Mouse (Mus musculus): ENCODE results near the gene Ank3. TPM values are rescaled to one million over a fixed set of nuclear protein-coding genes. Genes with fewer than 3 reads are reported as not detected.
A peak's percentile ranks its signal among the peaks of the same experiment; 100 is the strongest.

Gene Ank3
- polyA plus RNA-seq, 1 experiment from 2014 or later = 76.6 TPM

DNA sequence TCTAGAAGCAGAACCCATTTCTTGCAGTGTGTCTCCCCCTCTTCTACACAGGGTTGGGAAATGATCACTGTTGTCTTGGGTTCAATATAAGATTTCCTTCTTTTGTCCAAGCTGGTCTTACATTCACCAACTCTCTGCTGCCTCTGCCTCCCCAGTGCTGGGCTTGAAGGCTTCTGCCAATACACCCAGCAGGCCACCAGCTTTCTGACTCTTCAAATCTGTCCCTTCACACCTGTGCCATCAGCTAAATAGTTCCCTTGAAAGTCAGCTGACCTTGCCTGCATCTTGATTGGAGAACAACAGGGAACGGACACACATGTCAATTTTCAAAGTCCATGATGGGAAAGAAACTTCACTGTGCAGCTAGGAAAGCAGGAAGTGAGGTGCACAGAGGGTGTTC is 300.1 kb downstream of the Ank3 start:
- Histone ChIP-seq H3K9me3 (no peaks in the 10 kb centered on the region), H3K27me3 (no peaks in the 10 kb centered on the region), H3K27ac (replicated peaks) (no peak overlapping the region), H3K4me1 (replicated peaks) (peaks cover 21% of the 10 kb centered on the region), H3K36me3 (no peaks in the 10 kb centered on the region), H3K4me2 (no peak overlapping the region), H3K9ac (no peak overlapping the region), H3K4me3 (no peak overlapping the region)
- WGBS = 64% methylated on average over 1 of the region's 1 CpGs
- no peak for ATAC-seq (ENCODE audit: low FRiP score, low read depth)

DNA sequence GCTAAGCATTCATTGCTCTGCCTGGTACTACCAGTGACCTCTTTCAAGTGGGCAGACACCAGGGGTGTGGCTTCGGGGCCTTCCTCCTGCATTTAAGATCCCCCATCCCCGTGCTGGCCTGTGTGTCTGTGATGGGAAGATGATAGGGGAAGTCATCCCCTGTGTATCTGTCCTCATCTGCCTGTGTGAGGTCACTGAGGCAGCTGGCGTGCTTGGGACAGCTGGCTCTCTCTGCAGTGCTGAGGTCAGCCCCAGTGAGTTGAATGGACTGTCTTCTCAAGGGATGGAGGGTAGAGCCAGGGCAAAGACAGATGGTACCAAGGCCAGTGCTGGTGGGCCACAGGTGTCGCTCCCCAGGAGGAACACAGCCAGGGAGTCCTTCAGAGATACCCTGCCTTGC is 302.7 kb downstream of the Ank3 start:
- peak; percentile 24; the same call in 1 of the 2 replicates for ATAC-seq (ENCODE audit: low FRiP score, low read depth)
- no peaks in the 10 kb centered on the region for H3K27me3 ChIP-seq
- no peaks in the 10 kb centered on the region for H3K9me3 ChIP-seq
- H3K4me1 ChIP-seq (replicated peaks) = peaks cover 31% of the 10 kb centered on the region
- H3K27ac ChIP-seq (replicated peaks) = no peak overlapping the region
- no peak overlapping the region for H3K4me3 ChIP-seq
- no peak overlapping the region for H3K9ac ChIP-seq
- 32% methylated on average over 4 of the region's 4 CpGs for WGBS
- H3K36me3 ChIP-seq = no peaks in the 10 kb centered on the region
- H3K4me2 ChIP-seq = no peak overlapping the region

DNA sequence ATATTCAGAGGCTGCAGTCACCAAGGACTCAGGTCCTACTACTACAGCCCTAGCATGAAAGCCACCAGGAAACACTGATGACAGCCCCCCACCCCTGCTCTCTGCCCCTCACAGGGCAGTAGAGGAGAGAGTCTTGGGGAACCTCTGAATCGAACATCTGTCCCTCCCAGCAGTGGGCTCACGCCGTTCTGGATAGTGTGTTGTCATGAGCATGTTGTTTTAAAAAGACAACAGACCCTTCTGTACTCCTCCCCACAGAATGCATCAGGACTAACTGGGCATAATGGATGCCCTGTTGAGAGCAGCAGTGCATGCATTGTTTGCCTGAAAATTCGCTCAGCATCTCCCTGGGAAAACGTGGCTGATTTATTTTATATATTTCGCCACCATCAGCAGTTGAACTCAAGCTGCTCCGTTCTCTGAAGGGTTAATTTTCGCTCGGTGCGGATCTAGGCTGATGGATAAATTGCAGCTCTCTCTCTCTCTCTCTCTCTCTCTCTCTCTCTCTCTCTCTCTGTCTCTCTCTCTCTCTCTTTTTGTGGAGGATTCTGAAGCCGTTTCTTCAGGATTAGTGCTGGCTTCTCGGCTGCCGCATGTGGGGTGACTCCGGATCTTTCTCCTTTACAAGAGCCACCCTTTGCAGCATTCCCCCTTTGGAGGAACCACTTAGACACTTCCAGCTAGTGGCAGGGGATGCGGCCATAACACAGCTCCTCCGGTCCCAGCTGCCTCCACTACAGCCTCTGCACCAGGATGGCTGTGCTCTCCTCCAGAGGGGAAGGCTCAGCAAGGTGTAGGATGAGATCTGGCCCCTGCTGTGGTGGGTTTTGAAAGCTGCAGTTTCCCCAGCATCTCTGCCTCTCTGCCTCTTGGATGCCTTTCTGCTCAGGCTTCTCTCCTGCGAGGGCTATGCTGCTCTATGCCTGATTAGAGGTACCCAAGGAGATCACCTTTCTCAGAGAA is 307.5 kb downstream of the Ank3 start:
- Histone ChIP-seq H3K9ac (peak overlapping the region; percentile 62), H3K4me2 (peak overlapping the region; percentile 76), H3K4me1 (replicated peaks) (peaks cover 74% of the 10 kb centered on the region), H3K36me3 (no peaks in the 10 kb centered on the region), H3K4me3 (peak overlapping the region; percentile 44), H3K9me3 (no peaks in the 10 kb centered on the region), H3K27ac (replicated peaks) (peak overlapping the region; percentile 93), H3K27me3 (no peaks in the 10 kb centered on the region)
- WGBS = 2% methylated on average over 17 of the region's 17 CpGs
- ATAC-seq (ENCODE audit: low FRiP score, low read depth) = peak; percentile 70

DNA sequence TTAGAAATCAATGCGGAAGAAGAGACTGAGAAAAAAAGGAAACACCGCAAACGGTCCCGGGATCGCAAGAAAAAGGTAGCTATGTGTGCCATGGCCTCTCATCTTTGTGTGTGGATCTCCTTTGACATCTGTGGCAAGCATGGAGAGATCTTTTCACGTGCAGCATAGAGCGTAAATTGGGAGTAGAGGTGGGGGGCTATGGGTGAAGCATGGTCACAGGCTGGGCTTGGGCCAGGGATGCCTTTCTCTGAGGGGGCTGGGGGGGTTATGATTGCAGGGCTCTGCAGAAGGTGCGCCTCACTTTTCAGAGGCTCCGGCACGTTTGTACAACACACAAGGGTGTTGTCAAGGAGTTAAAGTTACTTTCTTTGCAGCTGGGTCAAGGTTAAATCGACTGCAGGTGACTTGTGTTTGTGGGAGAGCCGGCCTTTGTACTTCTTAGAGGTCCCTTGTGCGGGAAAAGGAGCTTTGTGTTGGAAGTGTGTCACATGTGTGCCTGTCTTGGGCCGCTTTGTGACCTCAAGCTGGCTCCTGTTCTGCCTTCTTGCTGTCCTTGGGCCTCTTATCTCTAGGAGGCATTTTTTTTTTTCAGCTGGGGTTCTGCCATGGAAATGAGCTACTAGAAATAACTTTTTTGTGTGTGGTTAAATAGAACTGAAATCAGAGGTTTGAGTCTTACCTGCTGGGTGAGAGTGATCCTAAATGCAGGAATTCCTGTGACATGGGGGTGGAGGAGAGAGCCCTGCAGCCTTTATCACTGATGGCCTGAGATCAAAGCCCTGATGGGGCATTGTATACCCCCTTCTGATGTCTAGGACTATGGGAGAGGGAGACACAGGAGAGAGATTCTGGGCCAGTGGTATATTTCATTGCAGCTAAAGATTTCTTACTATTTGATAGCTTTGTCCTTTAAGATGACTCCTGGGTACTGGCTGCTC is 308.5 kb downstream of the Ank3 start:
- H3K4me2 ChIP-seq = peak overlapping the region; percentile 76
- peak overlapping the region; percentile 44 for H3K4me3 ChIP-seq
- no peak for ATAC-seq (ENCODE audit: low FRiP score, low read depth)

DNA sequence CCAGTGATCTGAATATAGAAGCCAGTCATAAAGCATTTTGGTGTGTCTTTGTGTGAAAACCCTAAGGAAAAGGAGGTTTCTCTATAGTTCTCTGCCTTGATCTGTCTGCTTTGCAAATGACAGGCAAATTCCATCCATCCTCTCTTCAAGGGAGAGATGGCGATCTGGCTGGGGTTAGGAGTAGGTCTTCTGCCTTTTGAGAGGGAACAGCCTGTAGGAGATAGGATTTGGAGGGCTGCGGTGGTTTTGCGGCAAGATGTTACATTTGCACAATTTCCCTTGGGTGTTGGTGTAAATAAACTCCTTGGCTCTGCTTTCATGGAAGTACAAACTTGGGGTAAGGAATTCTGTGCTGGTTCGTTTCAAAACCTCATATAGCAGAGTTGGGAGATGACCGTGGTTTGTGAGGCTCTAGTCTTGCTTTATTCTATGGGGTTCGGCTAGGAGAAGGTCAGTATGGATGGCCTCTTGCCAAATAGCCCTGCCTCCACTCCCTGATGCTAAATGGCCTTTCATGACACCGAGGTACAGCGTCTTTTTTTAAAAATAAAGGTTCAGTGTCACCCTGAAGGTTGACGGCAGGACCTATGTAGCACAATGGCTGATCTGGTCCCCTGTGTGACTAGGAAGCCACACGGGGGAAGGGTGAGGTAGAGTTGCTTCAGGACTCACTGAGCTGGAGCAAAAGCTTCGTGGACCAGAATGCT is 309.4 kb downstream of the Ank3 start:
- H3K4me1 ChIP-seq (replicated peaks) = peaks cover 78% of the 10 kb centered on the region
- no peaks in the 10 kb centered on the region for H3K9me3 ChIP-seq
- H3K4me2 ChIP-seq = peak overlapping the region; percentile 76
- H3K27me3 ChIP-seq = no peaks in the 10 kb centered on the region
- H3K27ac ChIP-seq (replicated peaks) = peak overlapping the region; percentile 93
- peak overlapping the region; percentile 62 for H3K9ac ChIP-seq
- no peaks in the 10 kb centered on the region for H3K36me3 ChIP-seq
- WGBS = 45% methylated on average over 11 of the region's 11 CpGs
- ATAC-seq (ENCODE audit: low FRiP score, low read depth) = no peak
- peak overlapping the region; percentile 44 for H3K4me3 ChIP-seq

More for the DNA sequence above, 308.5 kb downstream of the Ank3 start:
- Histone ChIP-seq H3K9me3 (no peaks in the 10 kb centered on the region), H3K27me3 (no peaks in the 10 kb centered on the region), H3K36me3 (no peaks in the 10 kb centered on the region), H3K4me1 (replicated peaks) (peaks cover 75% of the 10 kb centered on the region), H3K9ac (peak overlapping the region; percentile 62), H3K27ac (replicated peaks) (peak overlapping the region; percentile 93)
- 15% methylated on average over 14 of the region's 14 CpGs for WGBS

DNA sequence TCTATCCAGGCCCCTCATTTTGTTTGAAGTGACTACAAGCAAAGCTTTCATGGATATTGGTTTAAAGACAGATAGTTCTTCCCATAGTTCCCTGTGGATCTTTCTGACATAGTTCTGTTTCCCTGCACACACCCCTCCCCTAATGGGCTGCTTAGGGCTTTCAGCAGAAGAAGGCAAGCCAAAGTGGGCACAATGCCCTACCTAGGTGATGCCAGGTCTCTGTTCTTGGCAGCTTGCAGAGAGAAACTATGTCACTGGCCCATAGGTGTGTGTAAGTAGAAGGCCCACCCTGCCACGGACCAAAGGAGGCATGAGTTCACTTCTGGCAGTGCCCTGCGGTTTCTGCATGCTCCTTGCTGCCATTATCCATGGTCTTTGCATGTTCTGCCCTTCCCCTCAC is 311.1 kb downstream of the Ank3 start:
- Histone ChIP-seq H3K27me3 (no peaks in the 10 kb centered on the region), H3K27ac (replicated peaks) (no peak overlapping the region)
- 87% methylated on average over 2 of the region's 2 CpGs for WGBS

DNA sequence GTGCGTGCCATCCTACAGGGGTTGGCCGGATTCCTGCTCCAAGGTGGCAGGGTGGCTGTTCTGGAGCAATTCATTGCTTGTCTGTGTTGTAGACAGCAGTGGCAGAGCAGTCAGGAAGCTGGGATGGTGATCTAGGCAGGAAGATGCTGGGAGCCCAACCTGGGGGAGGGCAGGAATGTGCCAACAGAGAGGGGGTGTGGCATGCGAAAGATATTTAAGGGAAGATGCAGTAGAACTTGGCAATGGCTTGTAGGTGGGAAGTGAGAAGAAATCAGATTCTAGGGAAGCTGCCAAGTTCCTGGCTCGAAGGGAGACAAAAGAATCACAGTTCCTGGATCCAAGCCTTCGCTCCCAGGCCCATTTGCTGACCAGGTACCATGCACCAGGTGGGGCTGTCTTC is 312.2 kb downstream of the Ank3 start:
- H3K27me3 ChIP-seq = no peaks in the 10 kb centered on the region
- WGBS = 82% methylated on average over 5 of the region's 5 CpGs
- H3K36me3 ChIP-seq = no peaks in the 10 kb centered on the region
- H3K9me3 ChIP-seq = no peaks in the 10 kb centered on the region
- H3K9ac ChIP-seq = no peak overlapping the region
- no peak for ATAC-seq (ENCODE audit: low FRiP score, low read depth)
- no peak overlapping the region for H3K27ac ChIP-seq (replicated peaks)
- no peak overlapping the region for H3K4me3 ChIP-seq
- H3K4me1 ChIP-seq (replicated peaks) = peaks cover 64% of the 10 kb centered on the region
- no peak overlapping the region for H3K4me2 ChIP-seq

More for the DNA sequence above, 311.1 kb downstream of the Ank3 start:
- H3K4me1 ChIP-seq (replicated peaks) = peaks cover 76% of the 10 kb centered on the region
- H3K4me3 ChIP-seq = no peak overlapping the region
- H3K36me3 ChIP-seq = no peaks in the 10 kb centered on the region
- H3K9me3 ChIP-seq = no peaks in the 10 kb centered on the region
- no peak for ATAC-seq (ENCODE audit: low FRiP score, low read depth)
- H3K9ac ChIP-seq = no peak overlapping the region
- H3K4me2 ChIP-seq = peak overlapping the region; percentile 76; the same call in 1 of the 2 replicates

DNA sequence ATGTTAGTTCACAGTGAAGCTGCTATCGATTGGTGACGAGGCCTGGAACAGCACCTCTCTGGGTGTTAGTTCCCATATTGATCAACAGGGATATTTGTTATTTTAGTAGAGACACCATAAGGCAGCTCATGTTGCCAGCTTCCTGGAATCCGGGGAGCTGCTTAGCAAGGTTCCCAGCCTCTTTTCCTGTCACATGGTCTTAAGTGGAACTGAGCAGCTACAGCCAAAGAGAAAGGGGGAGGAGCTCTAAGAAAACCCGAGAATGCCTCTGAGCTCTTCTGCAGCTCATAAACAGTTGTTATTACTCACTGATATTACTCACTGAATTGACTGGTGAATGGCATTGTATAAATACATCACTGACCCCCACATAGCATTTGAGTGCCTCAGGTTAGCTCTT is 318.3 kb downstream of the Ank3 start:
- H3K4me2 ChIP-seq = no peak overlapping the region
- H3K36me3 ChIP-seq = no peaks in the 10 kb centered on the region
- H3K27ac ChIP-seq (replicated peaks) = no peak overlapping the region
- 75% methylated on average over 4 of the region's 4 CpGs for WGBS
- no peak overlapping the region for H3K4me3 ChIP-seq
- no peaks in the 10 kb centered on the region for H3K27me3 ChIP-seq
- ATAC-seq (ENCODE audit: low FRiP score, low read depth) = no peak
- H3K9ac ChIP-seq = no peak overlapping the region
- peaks cover 41% of the 10 kb centered on the region for H3K4me1 ChIP-seq (replicated peaks)
- no peaks in the 10 kb centered on the region for H3K9me3 ChIP-seq

DNA sequence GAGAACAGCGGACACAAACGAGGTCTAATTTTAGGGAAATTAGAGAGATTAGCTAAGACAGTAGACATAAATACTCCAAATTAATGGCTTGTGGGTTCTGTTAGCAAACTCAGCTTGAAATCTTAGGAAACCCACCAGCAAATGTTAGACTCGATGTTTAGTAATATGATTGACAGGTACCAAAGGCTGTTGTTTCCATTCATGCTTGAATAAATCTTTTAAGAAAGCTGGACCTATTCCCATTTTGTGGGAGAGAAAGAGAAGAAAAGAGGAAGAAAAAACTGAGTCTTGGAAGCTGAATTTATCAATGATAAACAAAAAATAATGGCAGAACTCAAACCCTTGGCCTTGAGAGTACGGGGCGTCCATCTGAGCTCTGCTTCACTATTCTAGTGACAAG is 320.8 kb downstream of the Ank3 start:
- peak overlapping the region; percentile 33; the same call in 1 of the 2 replicates for H3K4me2 ChIP-seq
- no peaks in the 10 kb centered on the region for H3K36me3 ChIP-seq
- peak overlapping the region; percentile 75 for H3K27ac ChIP-seq (replicated peaks)
- no peak overlapping the region for H3K4me3 ChIP-seq
- peaks cover 45% of the 10 kb centered on the region for H3K4me1 ChIP-seq (replicated peaks)
- H3K9me3 ChIP-seq = no peaks in the 10 kb centered on the region
- 43% methylated on average over 5 of the region's 5 CpGs for WGBS
- no peak for ATAC-seq (ENCODE audit: low FRiP score, low read depth)
- H3K27me3 ChIP-seq = no peaks in the 10 kb centered on the region
- H3K9ac ChIP-seq = 0 out of 2 replicates have a peak overlapping the region, but pooled peaks have one; percentile 10

DNA sequence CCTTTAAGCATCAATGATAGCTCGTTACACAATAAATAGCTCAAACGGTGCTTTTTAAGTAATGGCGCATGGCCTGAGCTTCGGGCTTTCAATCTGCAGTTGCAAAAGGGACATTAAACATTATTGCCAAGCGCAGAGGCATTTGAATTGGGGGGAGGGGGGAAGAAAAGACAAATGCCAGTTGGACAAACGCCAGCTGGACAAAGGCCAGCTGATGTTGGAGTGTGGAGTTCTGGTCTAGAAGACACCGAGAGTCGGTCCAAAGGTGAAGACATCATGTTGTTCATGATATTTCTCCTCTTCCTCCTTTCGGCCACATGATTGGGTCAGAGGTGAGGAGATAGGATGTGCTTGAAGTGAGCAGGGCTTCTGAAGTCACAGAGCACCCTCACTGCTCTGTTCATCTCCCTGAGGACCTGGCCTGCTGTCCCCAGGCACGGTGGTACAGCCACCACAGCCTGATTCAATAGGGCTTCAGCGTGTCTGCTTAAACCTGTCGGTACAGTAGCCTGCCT is 321.4 kb downstream of the Ank3 start:
- H3K9ac ChIP-seq = 0 out of 2 replicates have a peak overlapping the region, but pooled peaks have one; percentile 10
- no peaks in the 10 kb centered on the region for H3K27me3 ChIP-seq
- no peaks in the 10 kb centered on the region for H3K36me3 ChIP-seq
- peak overlapping the region; percentile 75 for H3K27ac ChIP-seq (replicated peaks)
- WGBS = 13% methylated on average over 12 of the region's 12 CpGs
- H3K4me1 ChIP-seq (replicated peaks) = peaks cover 51% of the 10 kb centered on the region
- ATAC-seq (ENCODE audit: low FRiP score, low read depth) = peak; percentile 43; the same call in 1 of the 2 replicates
- no peak overlapping the region for H3K4me3 ChIP-seq
- H3K9me3 ChIP-seq = no peaks in the 10 kb centered on the region
- peak overlapping the region; percentile 33 for H3K4me2 ChIP-seq

DNA sequence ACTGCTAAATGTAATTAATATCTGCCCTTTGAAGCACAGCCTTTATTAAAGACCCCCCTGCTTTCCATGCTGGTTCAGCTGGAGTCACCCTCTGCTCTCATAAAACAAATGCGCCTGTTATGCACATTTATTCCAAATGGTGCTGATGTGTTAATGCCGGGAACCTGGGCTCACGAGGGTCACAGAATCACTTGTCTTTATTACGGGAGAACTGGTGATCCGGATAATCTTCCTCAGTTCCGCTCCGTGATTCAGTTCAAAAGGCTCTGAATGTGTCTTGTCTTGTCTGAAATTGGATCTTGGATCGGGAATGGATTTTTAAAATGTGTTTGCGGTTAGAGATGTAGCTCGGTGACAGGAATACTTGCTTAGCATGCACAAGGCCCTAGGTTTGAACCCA is 321.9 kb downstream of the Ank3 start:
- Histone ChIP-seq H3K36me3 (no peaks in the 10 kb centered on the region), H3K27me3 (no peaks in the 10 kb centered on the region), H3K9me3 (no peaks in the 10 kb centered on the region), H3K4me2 (peak overlapping the region; percentile 33), H3K9ac (no peak overlapping the region), H3K27ac (replicated peaks) (peak overlapping the region; percentile 75), H3K4me3 (no peak overlapping the region), H3K4me1 (replicated peaks) (peaks cover 55% of the 10 kb centered on the region)
- 0 out of 2 replicates have a peak, but pooled peaks have one; percentile 10 for ATAC-seq (ENCODE audit: low FRiP score, low read depth)
- WGBS = 17% methylated on average over 10 of the region's 10 CpGs
